Mouse (Mus musculus): ENCODE results near the gene Wwc2. TPM values are rescaled to one million over a fixed set of nuclear protein-coding genes. Genes with fewer than 3 reads are reported as not detected.
A peak's percentile ranks its signal among the peaks of the same experiment; 100 is the strongest.

The Wwc2 gene
- polyA plus RNA-seq, 1 experiment from 2014 or later, result 8.0 TPM

DNA sequence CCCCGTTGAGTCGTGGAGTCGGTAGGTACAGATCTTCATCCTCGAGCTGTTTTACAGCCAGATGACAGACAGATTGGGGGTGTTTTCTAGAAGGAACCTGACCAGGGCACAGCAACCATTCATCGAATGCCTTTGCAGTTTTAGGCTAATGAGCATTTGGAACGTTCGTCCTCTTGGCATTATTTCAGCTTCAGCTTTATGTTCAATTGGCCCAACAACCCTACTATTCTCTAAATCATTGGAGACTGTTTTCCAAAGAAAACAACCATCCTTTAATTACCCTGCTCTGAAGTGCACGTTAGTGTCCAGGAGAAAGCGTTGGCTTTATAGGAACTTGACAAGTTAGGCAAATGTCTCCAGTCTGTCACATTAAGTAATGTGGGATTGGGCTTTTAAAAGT, 54.3 kb downstream of the Wwc2 start:
- 63% methylated on average over 9 of the region's 9 CpGs for WGBS
- Histone ChIP-seq H3K4me1 (ENCODE audit: control insufficient read depth, insufficient read depth, low read length) (peaks cover 42% of the 10 kb centered on the region), H3K27me3 (ENCODE audit: control insufficient read depth, insufficient read depth, low read length) (no peaks in the 10 kb centered on the region), H3K9me3 (replicated peaks; ENCODE audit: control insufficient read depth, low read length) (no peaks in the 10 kb centered on the region), H3K36me3 (ENCODE audit: control insufficient read depth, insufficient read depth, low read length) (no peaks in the 10 kb centered on the region), H3K27ac (ENCODE audit: low read length) (no peak overlapping the region), H3K9ac (ENCODE audit: low read length) (no peak overlapping the region), H3K4me2 (ENCODE audit: low read depth, low read length) (no peak overlapping the region), H3K4me3 (replicated peaks; ENCODE audit: low read length) (no peak overlapping the region)
- no peak for ATAC-seq (ENCODE audit: insufficient read depth, low FRiP score)

- H3K36me3 ChIP-seq (ENCODE audit: control insufficient read depth, insufficient read depth, low read length), result no peaks in the 10 kb centered on the region
- H3K9ac ChIP-seq (ENCODE audit: low read length), result no peak overlapping the region
- no peak overlapping the region for H3K4me3 ChIP-seq (replicated peaks; ENCODE audit: low read length)
- ATAC-seq (ENCODE audit: insufficient read depth, low FRiP score), result no peak
- peaks cover 38% of the 10 kb centered on the region for H3K4me1 ChIP-seq (ENCODE audit: control insufficient read depth, insufficient read depth, low read length)
- H3K4me2 ChIP-seq (ENCODE audit: low read depth, low read length), result no peak overlapping the region
- H3K27ac ChIP-seq (ENCODE audit: low read length), result no peak overlapping the region
- no peaks in the 10 kb centered on the region for H3K9me3 ChIP-seq (replicated peaks; ENCODE audit: control insufficient read depth, low read length)
- H3K27me3 ChIP-seq (ENCODE audit: control insufficient read depth, insufficient read depth, low read length), result no peaks in the 10 kb centered on the region
- WGBS, result 70% methylated on average over 5 of the region's 5 CpGs
These were observed 55.3 kb downstream of the Wwc2 start for GRCm38 (mm10) chr8:47935461-47935860.

GRCm38 (mm10) chr8:47933087-47933486, 57.6 kb downstream of the Wwc2 start:
- ATAC-seq (ENCODE audit: insufficient read depth, low FRiP score), result no peak
- Histone ChIP-seq H3K4me2 (ENCODE audit: low read depth, low read length) (no peak overlapping the region), H3K4me1 (ENCODE audit: control insufficient read depth, insufficient read depth, low read length) (peaks cover 26% of the 10 kb centered on the region), H3K27me3 (ENCODE audit: control insufficient read depth, insufficient read depth, low read length) (no peaks in the 10 kb centered on the region), H3K4me3 (replicated peaks; ENCODE audit: low read length) (no peak overlapping the region), H3K27ac (ENCODE audit: low read length) (no peak overlapping the region), H3K9ac (ENCODE audit: low read length) (no peak overlapping the region), H3K9me3 (replicated peaks; ENCODE audit: control insufficient read depth, low read length) (no peaks in the 10 kb centered on the region), H3K36me3 (ENCODE audit: control insufficient read depth, insufficient read depth, low read length) (no peaks in the 10 kb centered on the region)
- WGBS, result 78% methylated on average over 3 of the region's 3 CpGs

- peak overlapping the region; percentile 30 for H3K4me2 ChIP-seq (ENCODE audit: low read depth, low read length)
- peak overlapping the region; percentile 12; the same call in 1 of the 2 replicates for H3K4me3 ChIP-seq (replicated peaks; ENCODE audit: low read length)
- H3K36me3 ChIP-seq (ENCODE audit: control insufficient read depth, insufficient read depth, low read length), result no peaks in the 10 kb centered on the region
- no peaks in the 10 kb centered on the region for H3K9me3 ChIP-seq (replicated peaks; ENCODE audit: control insufficient read depth, low read length)
- no peaks in the 10 kb centered on the region for H3K27me3 ChIP-seq (ENCODE audit: control insufficient read depth, insufficient read depth, low read length)
- 16% methylated on average over 16 of the region's 16 CpGs for WGBS
- peaks cover 26% of the 10 kb centered on the region for H3K4me1 ChIP-seq (ENCODE audit: control insufficient read depth, insufficient read depth, low read length)
- H3K27ac ChIP-seq (ENCODE audit: low read length), result peak overlapping the region; percentile 34; the same call in 1 of the 2 replicates
- no peak overlapping the region for H3K9ac ChIP-seq (ENCODE audit: low read length)
- peak; percentile 78 for ATAC-seq (ENCODE audit: insufficient read depth, low FRiP score)
These were observed 58.5 kb downstream of the Wwc2 start for GRCm38 (mm10) chr8:47932028-47932790.

DNA sequence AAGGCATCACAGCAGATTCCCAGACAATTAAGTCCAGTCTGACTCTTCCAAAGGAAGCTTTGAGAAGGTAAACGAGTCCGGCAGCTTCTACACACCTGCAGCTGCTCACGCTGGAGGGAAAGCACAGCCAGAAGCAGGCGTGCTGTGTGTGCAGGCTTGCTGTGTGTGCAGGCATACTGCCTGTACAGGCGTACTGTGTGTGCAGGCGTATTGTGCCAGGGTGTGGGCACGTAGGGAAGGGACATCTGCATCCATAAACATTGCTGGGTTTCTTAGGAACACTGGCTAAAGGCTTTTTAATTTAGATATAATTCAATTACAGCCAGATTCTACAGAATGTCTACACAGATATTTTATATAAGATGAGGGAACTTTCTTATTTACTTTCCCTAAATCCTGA, 59.4 kb downstream of the Wwc2 start:
- H3K36me3 ChIP-seq (ENCODE audit: control insufficient read depth, insufficient read depth, low read length), result no peaks in the 10 kb centered on the region
- H3K4me1 ChIP-seq (ENCODE audit: control insufficient read depth, insufficient read depth, low read length), result peaks cover 26% of the 10 kb centered on the region
- 0 out of 2 replicates have a peak overlapping the region, but pooled peaks have one; percentile 46 for H3K9ac ChIP-seq (ENCODE audit: low read length)
- no peak overlapping the region for H3K4me2 ChIP-seq (ENCODE audit: low read depth, low read length)
- no peak overlapping the region for H3K27ac ChIP-seq (ENCODE audit: low read length)
- no peaks in the 10 kb centered on the region for H3K9me3 ChIP-seq (replicated peaks; ENCODE audit: control insufficient read depth, low read length)
- ATAC-seq (ENCODE audit: insufficient read depth, low FRiP score), result no peak
- no peaks in the 10 kb centered on the region for H3K27me3 ChIP-seq (ENCODE audit: control insufficient read depth, insufficient read depth, low read length)
- no peak overlapping the region for H3K4me3 ChIP-seq (replicated peaks; ENCODE audit: low read length)
- 68% methylated on average over 7 of the region's 7 CpGs for WGBS

GRCm38 (mm10) chr8:47929615-47930014, 61.1 kb downstream of the Wwc2 start:
- Histone ChIP-seq H3K9me3 (replicated peaks; ENCODE audit: control insufficient read depth, low read length) (no peaks in the 10 kb centered on the region), H3K9ac (ENCODE audit: low read length) (no peak overlapping the region), H3K36me3 (ENCODE audit: control insufficient read depth, insufficient read depth, low read length) (no peaks in the 10 kb centered on the region), H3K4me1 (ENCODE audit: control insufficient read depth, insufficient read depth, low read length) (peaks cover 26% of the 10 kb centered on the region), H3K27ac (ENCODE audit: low read length) (no peak overlapping the region), H3K27me3 (ENCODE audit: control insufficient read depth, insufficient read depth, low read length) (no peaks in the 10 kb centered on the region), H3K4me2 (ENCODE audit: low read depth, low read length) (no peak overlapping the region), H3K4me3 (replicated peaks; ENCODE audit: low read length) (no peak overlapping the region)
- WGBS, result 91% methylated on average over 12 of the region's 12 CpGs
- no peak for ATAC-seq (ENCODE audit: insufficient read depth, low FRiP score)

GRCm38 (mm10) chr8:47928604-47929185, 62.0 kb downstream of the Wwc2 start:
- WGBS, result 83% methylated on average over 12 of the region's 12 CpGs
- H3K36me3 ChIP-seq (ENCODE audit: control insufficient read depth, insufficient read depth, low read length), result no peaks in the 10 kb centered on the region
- H3K27ac ChIP-seq (ENCODE audit: low read length), result no peak overlapping the region
- no peaks in the 10 kb centered on the region for H3K9me3 ChIP-seq (replicated peaks; ENCODE audit: control insufficient read depth, low read length)
- ATAC-seq (ENCODE audit: insufficient read depth, low FRiP score), result no peak
- no peak overlapping the region for H3K9ac ChIP-seq (ENCODE audit: low read length)
- no peak overlapping the region for H3K4me2 ChIP-seq (ENCODE audit: low read depth, low read length)
- peaks cover 21% of the 10 kb centered on the region for H3K4me1 ChIP-seq (ENCODE audit: control insufficient read depth, insufficient read depth, low read length)
- H3K27me3 ChIP-seq (ENCODE audit: control insufficient read depth, insufficient read depth, low read length), result no peaks in the 10 kb centered on the region
- H3K4me3 ChIP-seq (replicated peaks; ENCODE audit: low read length), result no peak overlapping the region

GRCm38 (mm10) chr8:47924921-47925320, 65.8 kb downstream of the Wwc2 start:
- no peaks in the 10 kb centered on the region for H3K9me3 ChIP-seq (replicated peaks; ENCODE audit: control insufficient read depth, low read length)
- WGBS, result 57% methylated on average over 6 of the region's 6 CpGs
- no peaks in the 10 kb centered on the region for H3K27me3 ChIP-seq (ENCODE audit: control insufficient read depth, insufficient read depth, low read length)
- H3K4me2 ChIP-seq (ENCODE audit: low read depth, low read length), result no peak overlapping the region
- H3K4me1 ChIP-seq (ENCODE audit: control insufficient read depth, insufficient read depth, low read length), result no peaks in the 10 kb centered on the region
- no peaks in the 10 kb centered on the region for H3K36me3 ChIP-seq (ENCODE audit: control insufficient read depth, insufficient read depth, low read length)
- no peak overlapping the region for H3K27ac ChIP-seq (ENCODE audit: low read length)
- H3K9ac ChIP-seq (ENCODE audit: low read length), result no peak overlapping the region
- ATAC-seq (ENCODE audit: insufficient read depth, low FRiP score), result no peak
- H3K4me3 ChIP-seq (replicated peaks; ENCODE audit: low read length), result no peak overlapping the region

DNA sequence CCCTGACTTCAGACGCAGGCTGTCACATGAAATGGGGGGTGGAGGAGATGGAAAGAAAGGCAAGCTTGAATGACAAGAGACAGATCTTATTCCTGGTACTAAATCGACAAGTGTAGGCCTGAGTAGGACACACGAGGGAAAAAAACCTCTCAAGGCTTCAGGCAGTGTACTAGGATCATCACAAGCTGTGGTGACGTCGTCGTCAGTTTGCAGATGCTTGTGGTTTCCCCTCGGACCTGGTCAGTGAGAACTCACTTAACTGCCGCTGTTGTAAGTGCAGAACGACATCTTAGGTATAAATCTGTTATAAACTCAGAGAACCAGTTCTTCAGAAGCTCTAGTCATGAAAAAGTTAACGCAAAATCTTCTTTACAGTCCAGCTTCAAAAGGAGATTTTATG, 67.9 kb downstream of the Wwc2 start:
- Histone ChIP-seq H3K4me1 (ENCODE audit: control insufficient read depth, insufficient read depth, low read length) (no peaks in the 10 kb centered on the region), H3K36me3 (ENCODE audit: control insufficient read depth, insufficient read depth, low read length) (no peaks in the 10 kb centered on the region), H3K27me3 (ENCODE audit: control insufficient read depth, insufficient read depth, low read length) (no peaks in the 10 kb centered on the region), H3K9ac (ENCODE audit: low read length) (no peak overlapping the region), H3K4me2 (ENCODE audit: low read depth, low read length) (no peak overlapping the region), H3K9me3 (replicated peaks; ENCODE audit: control insufficient read depth, low read length) (no peaks in the 10 kb centered on the region), H3K4me3 (replicated peaks; ENCODE audit: low read length) (no peak overlapping the region), H3K27ac (ENCODE audit: low read length) (no peak overlapping the region)
- no peak for ATAC-seq (ENCODE audit: insufficient read depth, low FRiP score)
- 60% methylated on average over 10 of the region's 10 CpGs for WGBS

Data from stomach, embryonic 16.5 days (tissue).